Mouse (Mus musculus) ES-Bruce4 (cell line): Measurements from ENCODE around the gene Tbc1d7.

Source experiments
- CTCF ChIP-seq: IDR thresholded peaks from one replicate; pipeline ENCODE4 v1.8.1; 2011; ENCODE audit warnings: low read depth, low read length
- EP300 ChIP-seq: IDR thresholded peaks from 2 replicates; pipeline ENCODE4 v1.6.1; 2011; ENCODE audit warnings: low read depth, low read length; ENCODE audit not compliant: insufficient read depth
- POLR2A ChIP-seq: IDR thresholded peaks from one replicate; pipeline ENCODE4 v1.8.1; 2011; ENCODE audit warnings: low read length; ENCODE audit not compliant: insufficient read depth

DNA sequence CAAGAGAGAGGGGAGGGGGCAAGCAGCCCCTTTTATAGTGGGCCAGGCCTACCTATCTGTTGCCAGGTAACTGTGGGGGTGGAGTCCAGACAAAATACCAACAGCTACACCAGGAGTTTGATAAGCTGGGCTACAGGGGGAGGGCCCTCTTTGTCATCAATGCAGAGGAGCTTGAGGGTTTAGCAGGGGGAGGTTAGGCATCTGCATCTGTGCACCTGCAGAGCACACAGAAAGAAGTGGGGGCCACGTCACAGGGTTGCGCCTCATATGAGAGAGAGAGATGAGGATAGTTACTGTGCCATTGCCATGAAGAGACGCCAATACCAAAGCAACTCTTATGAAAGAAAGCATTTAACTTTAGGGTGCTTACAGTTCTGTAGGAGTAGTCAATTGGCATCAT, 5.4 kb upstream of the Tbc1d7 start:
- TF ChIP-seq POLR2A, result no peak
- TF ChIP-seq EP300, result no peak
- TF ChIP-seq CTCF, result no peak
